Mouse (Mus musculus): ENCODE results near the gene B3gnt4. TPM values are rescaled to one million over a fixed set of nuclear protein-coding genes. Genes with fewer than 3 reads are reported as not detected.

Gene B3gnt4
- not detected in 2 replicates for polyA plus RNA-seq (2012; rRNA removed)

GRCm38 (mm10) chr5:123510160-123510559 lies at the start of gene B3gnt4:
Gene B3gnt4 (plus strand): TSS chr5:123510460.

GRCm38 (mm10) chr5:123489112-123489785 lies 21.0 kb upstream of the B3gnt4 start, which contains the start of the genes Lrrc43 and Il31:
Gene Lrrc43 (plus strand): TSS chr5:123489305.
Gene Il31 (minus strand): TSS chr5:123489489.

GRCm38 (mm10) chr5:123523692-123524392 lies 13.6 kb downstream of the B3gnt4 start, which contains the start of gene Diablo:
Gene Diablo (minus strand): TSS chr5:123524176.

GRCm38 (mm10) chr5:123525281-123525680 lies 15.0 kb downstream of the B3gnt4 start, which contains the start of gene Gm49027:
Gene Gm49027 (minus strand): TSS chr5:123525488.

Other genes starting within 250 kb of the B3gnt4 start
- gene Bcl7a, start 166.6 kb upstream of the B3gnt4 start, polyA plus RNA-seq (2012; rRNA removed), result 5.2 and 5.3 TPM in 2 replicates
- 5.1 and 6.5 TPM in 2 replicates for gene Mlxip, start 115.7 kb upstream of the B3gnt4 start, polyA plus RNA-seq (2012; rRNA removed)
- not detected in 2 replicates for gene Lrrc43, start 21.2 kb upstream of the B3gnt4 start, polyA plus RNA-seq (2012; rRNA removed)
- not detected in 2 replicates for gene Il31, start 21.0 kb upstream of the B3gnt4 start, polyA plus RNA-seq (2012; rRNA removed)
- 26.2 and 27.8 TPM in 2 replicates for gene Diablo, start 13.7 kb downstream of the B3gnt4 start, polyA plus RNA-seq (2012; rRNA removed)
- 0.30 and 0.37 TPM in 2 replicates for gene Gm49027, start 15.0 kb downstream of the B3gnt4 start, polyA plus RNA-seq (2012; rRNA removed)
- 8.3 and 8.8 TPM in 2 replicates for gene Vps33a, start 62.6 kb downstream of the B3gnt4 start, polyA plus RNA-seq (2012; rRNA removed)
- 6.1 and 6.7 TPM in 2 replicates for gene Clip1, start 174.2 kb downstream of the B3gnt4 start, polyA plus RNA-seq (2012; rRNA removed)
- gene Zcchc8, start 210.6 kb downstream of the B3gnt4 start, polyA plus RNA-seq (2012; rRNA removed), result 19.0 and 22.0 TPM in 2 replicates
- gene Rsrc2, start 239.0 kb downstream of the B3gnt4 start, polyA plus RNA-seq (2012; rRNA removed), result 32.0 and 33.3 TPM in 2 replicates
- gene Kntc1, start 239.3 kb downstream of the B3gnt4 start, polyA plus RNA-seq (2012; rRNA removed), result 9.0 and 10.1 TPM in 2 replicates

Measured in liver, embryonic 18 days (tissue).